Mouse (Mus musculus): Measurements from ENCODE around the gene Ticrr. TPM values are rescaled to one million over a fixed set of nuclear protein-coding genes. Genes with fewer than 3 reads are reported as not detected.

Ticrr gene
- 2.2 and 2.6 TPM in 2 replicates for polyA plus RNA-seq (2015; fragmentation: Nextera tagmentation; extraction: Ambion mirVana)

DNA sequence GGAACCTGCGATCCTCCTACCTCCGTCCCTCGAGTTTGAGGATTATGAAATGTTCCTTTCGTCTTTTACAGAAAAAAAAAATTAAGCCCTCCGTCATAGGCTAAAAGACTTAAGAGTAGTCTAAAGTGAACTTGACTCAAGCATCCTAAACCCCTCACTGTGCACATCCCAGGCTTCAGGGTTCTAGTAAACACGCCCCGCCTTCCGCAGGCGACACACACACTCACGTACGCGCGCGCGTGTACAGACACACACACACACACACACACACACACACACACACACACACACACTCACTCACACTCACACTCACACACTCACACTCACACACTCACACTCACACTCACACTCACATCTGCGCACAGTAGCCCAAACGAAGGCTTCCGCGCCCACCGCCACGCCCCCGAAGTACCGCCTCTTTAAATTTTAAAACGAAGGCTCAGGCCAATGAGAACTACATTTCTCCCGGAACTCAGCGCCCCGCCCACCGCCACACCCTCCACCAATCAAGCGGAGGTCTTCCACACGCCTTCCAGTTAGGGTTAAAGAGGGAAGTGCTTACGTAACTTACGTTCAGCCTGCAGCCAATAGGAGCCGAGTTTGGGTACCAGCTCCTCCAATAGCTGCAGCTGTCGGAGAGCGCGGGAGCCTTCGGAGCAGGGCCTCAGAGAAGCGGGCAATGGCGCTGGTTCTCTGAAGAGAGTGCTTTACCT is at the start of gene Ticrr:
Gene Ticrr, plus strand, starts transcription at position 619 of the 713 bp plus-strand sequence.
- Histone ChIP-seq H3K4me2 (peak within 1 kb of the TSS; percentile 99), H3K36me3 (no peaks in the 10 kb centered on the region), H3K4me1 (replicated peaks) (peaks cover 34% of the 10 kb centered on the region), H3K27me3 (0 out of 2 replicates have a peak, but pooled peaks cover 4% of the 10 kb centered on the region), H3K9ac (peak within 1 kb of the TSS; percentile 74), H3K27ac (no peak within 1 kb of the TSS), H3K4me3 (peak within 1 kb of the TSS; percentile 72), H3K9me3 (no peaks in the 10 kb centered on the region)
- peak; percentile 100 for ATAC-seq (ENCODE audit: low FRiP score)
- 1% methylated on average over 39 of the region's 39 CpGs for WGBS

DNA sequence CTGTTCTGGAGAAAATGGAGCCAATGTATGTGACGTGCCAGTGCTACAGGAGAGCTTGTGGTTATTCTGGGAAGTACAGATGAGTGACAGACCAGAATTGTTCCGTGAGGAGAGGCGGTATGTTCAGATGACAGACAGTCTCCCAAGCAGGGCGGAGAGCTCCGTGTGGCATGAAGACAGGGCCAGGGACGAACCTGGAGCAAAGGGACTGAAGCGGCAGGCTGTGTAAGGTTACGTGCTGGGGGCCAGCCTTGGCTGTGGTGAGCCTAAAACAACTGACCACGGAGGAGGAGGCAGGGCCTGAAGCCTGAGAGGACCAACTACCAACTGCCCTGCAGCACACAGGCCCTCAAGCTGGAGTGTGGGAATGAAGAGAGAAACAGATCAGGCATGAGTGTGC is 48.1 kb upstream of the Ticrr start:
- peaks cover 55% of the 10 kb centered on the region for H3K27me3 ChIP-seq
- H3K9ac ChIP-seq, result no peak overlapping the region; the same call in 1 of the 2 replicates
- peak overlapping the region; percentile 66 for H3K27ac ChIP-seq
- no peaks in the 10 kb centered on the region for H3K9me3 ChIP-seq
- H3K4me1 ChIP-seq (replicated peaks), result peaks cover 33% of the 10 kb centered on the region
- no peaks in the 10 kb centered on the region for H3K36me3 ChIP-seq
- H3K4me3 ChIP-seq, result no peak overlapping the region
- H3K4me2 ChIP-seq, result no peak overlapping the region
- WGBS, result 61% methylated on average over 9 of the region's 9 CpGs
- ATAC-seq (ENCODE audit: low FRiP score), result 0 out of 2 replicates have a peak, but pooled peaks have one; percentile 5

DNA sequence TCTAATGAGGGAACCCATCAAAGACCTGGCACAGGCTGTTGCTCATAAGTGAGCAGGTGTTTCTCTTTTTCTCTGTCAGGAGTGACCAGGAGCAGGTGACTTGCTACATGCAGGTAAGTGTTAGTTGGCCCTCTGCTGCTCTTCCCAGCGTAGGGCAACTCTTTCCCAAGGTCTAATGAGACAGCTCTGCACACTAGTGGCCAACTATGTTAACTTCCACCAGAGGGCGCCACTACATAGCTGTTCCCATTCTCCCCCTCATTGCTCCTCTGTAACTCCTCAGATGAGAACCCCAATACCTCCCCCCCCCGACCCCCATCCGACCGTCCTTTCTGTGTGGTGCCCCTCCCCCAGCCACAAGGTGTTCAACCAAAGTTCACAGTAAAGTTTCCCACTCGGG is 47.2 kb upstream of the Ticrr start:
- H3K27ac ChIP-seq, result no peak overlapping the region
- 16% methylated on average over 6 of the region's 6 CpGs for WGBS
- no peaks in the 10 kb centered on the region for H3K9me3 ChIP-seq
- no peak overlapping the region for H3K4me2 ChIP-seq
- peaks cover 63% of the 10 kb centered on the region for H3K27me3 ChIP-seq
- ATAC-seq (ENCODE audit: low FRiP score), result no peak
- H3K36me3 ChIP-seq, result no peaks in the 10 kb centered on the region
- peaks cover 32% of the 10 kb centered on the region for H3K4me1 ChIP-seq (replicated peaks)
- no peak overlapping the region for H3K4me3 ChIP-seq
- no peak overlapping the region for H3K9ac ChIP-seq

DNA sequence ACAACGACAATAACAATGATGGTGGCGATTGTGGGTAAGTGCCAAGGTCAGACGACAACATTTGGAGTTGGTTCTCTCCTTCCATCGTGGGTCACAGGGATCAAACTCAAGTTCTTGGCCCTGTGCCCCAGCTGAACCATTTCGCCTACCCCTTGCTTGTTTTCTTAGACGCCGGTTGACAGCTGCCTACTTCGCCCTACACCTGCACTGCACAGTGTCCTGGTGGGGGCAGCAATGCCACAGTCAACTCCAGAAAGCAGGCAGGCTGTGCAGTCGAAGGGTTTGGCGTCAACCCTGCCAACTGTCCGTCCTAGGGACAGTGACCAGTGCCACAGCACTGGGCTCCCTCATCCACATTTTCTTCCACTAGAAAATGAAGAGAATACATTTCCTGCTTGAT is 46.7 kb upstream of the Ticrr start:
- WGBS, result 67% methylated on average over 11 of the region's 11 CpGs
- H3K27me3 ChIP-seq, result peaks cover 63% of the 10 kb centered on the region
- no peak overlapping the region for H3K4me2 ChIP-seq
- H3K9ac ChIP-seq, result no peak overlapping the region
- H3K27ac ChIP-seq, result no peak overlapping the region
- H3K4me3 ChIP-seq, result no peak overlapping the region
- ATAC-seq (ENCODE audit: low FRiP score), result no peak
- H3K9me3 ChIP-seq, result no peaks in the 10 kb centered on the region
- no peaks in the 10 kb centered on the region for H3K36me3 ChIP-seq
- peaks cover 29% of the 10 kb centered on the region for H3K4me1 ChIP-seq (replicated peaks)

DNA sequence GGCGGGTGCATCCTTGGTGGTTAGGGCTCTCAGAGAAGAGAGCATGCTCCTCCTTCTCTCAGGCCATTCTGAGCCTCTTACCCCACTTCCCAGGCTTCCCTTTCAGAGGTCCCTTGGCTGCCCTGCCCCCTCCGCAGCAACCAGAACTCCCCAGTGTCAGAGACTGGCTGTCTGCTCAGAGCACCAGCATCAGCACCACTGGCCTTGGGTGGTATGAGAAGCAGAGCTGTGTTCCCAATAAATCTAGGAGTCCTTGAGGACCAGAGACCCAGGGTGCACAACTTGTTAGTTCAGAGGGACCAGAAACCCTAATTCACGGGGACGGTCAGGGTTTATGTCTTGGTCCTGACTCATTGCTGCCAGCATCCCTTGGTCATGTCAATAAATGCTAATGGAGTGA is 45.0 kb upstream of the Ticrr start:
- Histone ChIP-seq H3K4me3 (no peak overlapping the region), H3K27ac (no peak overlapping the region), H3K4me1 (replicated peaks) (peaks cover 22% of the 10 kb centered on the region), H3K27me3 (peaks cover 68% of the 10 kb centered on the region), H3K9me3 (no peaks in the 10 kb centered on the region), H3K9ac (no peak overlapping the region), H3K4me2 (no peak overlapping the region), H3K36me3 (no peaks in the 10 kb centered on the region)
- 81% methylated on average over 4 of the region's 4 CpGs for WGBS
- ATAC-seq (ENCODE audit: low FRiP score), result no peak

DNA sequence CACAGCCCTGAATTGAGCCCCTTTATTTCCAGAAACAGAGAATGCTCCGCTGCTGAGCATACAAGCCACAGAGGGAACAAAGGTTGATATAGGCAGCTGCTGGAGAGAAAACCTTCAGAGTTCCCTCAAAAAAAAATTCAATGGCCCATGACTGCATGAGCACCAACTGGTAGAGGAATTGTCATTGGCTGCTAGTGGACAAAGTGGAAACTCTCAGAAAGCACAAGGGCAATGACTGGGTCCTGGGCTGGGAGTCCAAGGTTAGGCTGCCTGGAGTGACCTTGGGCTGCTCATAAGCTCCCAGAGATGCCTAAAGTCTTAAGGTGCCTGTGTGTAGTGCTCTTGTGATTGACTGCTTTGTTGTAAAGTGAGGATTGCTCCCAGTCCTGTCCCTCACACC is 44.1 kb upstream of the Ticrr start:
- no peaks in the 10 kb centered on the region for H3K9me3 ChIP-seq
- WGBS, result 51% methylated on average over 1 of the region's 1 CpGs
- H3K4me1 ChIP-seq (replicated peaks), result peaks cover 22% of the 10 kb centered on the region
- H3K4me3 ChIP-seq, result no peak overlapping the region
- H3K4me2 ChIP-seq, result no peak overlapping the region
- H3K9ac ChIP-seq, result no peak overlapping the region
- no peak for ATAC-seq (ENCODE audit: low FRiP score)
- H3K27ac ChIP-seq, result no peak overlapping the region
- no peaks in the 10 kb centered on the region for H3K36me3 ChIP-seq
- peaks cover 68% of the 10 kb centered on the region for H3K27me3 ChIP-seq

DNA sequence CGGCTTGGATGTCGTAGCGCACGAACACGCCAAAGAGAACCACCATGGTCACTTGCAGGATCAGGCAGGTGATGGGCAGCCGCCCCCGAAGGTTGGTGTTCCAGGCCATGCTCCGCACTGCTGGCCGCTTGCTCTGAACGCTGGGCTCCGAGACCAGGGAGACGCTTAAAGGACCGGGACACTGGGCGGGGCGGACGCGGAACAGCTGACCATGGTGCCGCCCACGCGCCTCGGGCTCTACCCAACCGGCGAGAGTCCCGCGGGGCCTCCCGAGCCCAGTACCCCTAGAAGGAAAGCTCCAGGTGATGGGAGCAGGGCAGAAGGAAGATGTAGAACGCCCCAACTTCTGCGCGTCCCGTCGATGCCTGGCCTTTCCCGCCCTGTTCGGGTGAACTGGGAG is 42.6 kb upstream of the Ticrr start, which contains the start of gene Rhcg:
Gene Rhcg, minus strand, starts transcription at position 240 of the 400 bp plus-strand sequence.
- H3K27ac ChIP-seq, result no peak within 1 kb of the TSS
- H3K4me3 ChIP-seq, result peak within 1 kb of the TSS; percentile 27
- no peak for ATAC-seq (ENCODE audit: low FRiP score)
- peak within 1 kb of the TSS; percentile 43; the same call in 1 of the 2 replicates for H3K9ac ChIP-seq
- peak within 1 kb of the TSS; percentile 44 for H3K4me2 ChIP-seq
- peaks cover 58% of the 10 kb centered on the region for H3K27me3 ChIP-seq
- no peaks in the 10 kb centered on the region for H3K9me3 ChIP-seq
- H3K36me3 ChIP-seq, result no peaks in the 10 kb centered on the region
- peaks cover 12% of the 10 kb centered on the region for H3K4me1 ChIP-seq (replicated peaks)
- WGBS, result 8% methylated on average over 33 of the region's 33 CpGs

DNA sequence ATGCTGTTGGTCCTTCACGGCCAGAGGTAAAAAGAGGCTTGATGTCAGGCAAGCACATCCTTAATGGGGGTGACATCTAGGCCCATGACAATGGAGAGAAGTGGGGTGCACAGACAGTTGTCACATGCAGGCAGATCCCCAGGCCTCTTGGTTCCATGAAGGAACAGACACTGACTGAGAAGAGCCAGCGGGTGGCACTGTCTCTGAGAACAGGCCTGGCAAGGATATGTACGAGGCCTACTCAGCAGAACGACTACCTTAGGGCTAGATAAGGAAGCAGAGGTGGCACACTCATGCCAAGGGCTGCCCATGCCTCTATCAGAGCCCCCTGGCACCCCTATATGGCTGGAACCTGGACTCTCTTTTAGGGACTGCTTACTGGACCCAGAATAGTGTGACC is 40.5 kb upstream of the Ticrr start:
- no peak overlapping the region for H3K9ac ChIP-seq
- WGBS, result 61% methylated on average over 4 of the region's 4 CpGs
- no peak overlapping the region for H3K27ac ChIP-seq
- H3K4me2 ChIP-seq, result no peak overlapping the region
- peaks cover 44% of the 10 kb centered on the region for H3K27me3 ChIP-seq
- ATAC-seq (ENCODE audit: low FRiP score), result no peak
- H3K36me3 ChIP-seq, result no peaks in the 10 kb centered on the region
- H3K9me3 ChIP-seq, result no peaks in the 10 kb centered on the region
- no peak overlapping the region for H3K4me3 ChIP-seq
- peaks cover 8% of the 10 kb centered on the region for H3K4me1 ChIP-seq (replicated peaks)

DNA sequence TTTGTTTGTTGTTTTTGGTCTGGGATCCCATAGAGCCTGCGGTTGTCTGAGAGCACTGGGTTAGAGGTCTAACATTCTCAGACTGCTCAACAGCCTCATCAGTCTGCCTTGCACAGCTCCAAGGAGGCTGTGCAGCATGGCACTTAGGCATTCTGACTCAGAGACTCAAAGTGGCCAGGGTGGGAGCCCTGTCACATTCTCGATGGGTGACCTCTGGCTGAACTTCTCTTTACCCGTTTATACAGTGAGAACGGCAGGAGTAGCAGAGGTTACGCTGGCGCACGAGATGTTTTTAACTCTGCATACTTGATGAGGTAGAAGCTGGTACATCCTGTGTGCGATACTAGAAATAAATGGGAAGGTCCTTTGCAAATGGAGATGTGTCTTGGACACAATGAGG is 36.9 kb upstream of the Ticrr start:
- 56% methylated on average over 8 of the region's 8 CpGs for whole genome bisulfite sequencing
- no peak overlapping the region for H3K4me2 ChIP-seq
- no peaks in the 10 kb centered on the region for H3K9me3 ChIP-seq
- no peak overlapping the region for H3K4me3 ChIP-seq
- ATAC-seq (ENCODE audit: low FRiP score), result no peak
- H3K9ac ChIP-seq, result no peak overlapping the region
- peaks cover 8% of the 10 kb centered on the region for H3K27me3 ChIP-seq
- no peaks in the 10 kb centered on the region for H3K4me1 ChIP-seq (replicated peaks)
- H3K36me3 ChIP-seq, result no peaks in the 10 kb centered on the region
- no peak overlapping the region for H3K27ac ChIP-seq

DNA sequence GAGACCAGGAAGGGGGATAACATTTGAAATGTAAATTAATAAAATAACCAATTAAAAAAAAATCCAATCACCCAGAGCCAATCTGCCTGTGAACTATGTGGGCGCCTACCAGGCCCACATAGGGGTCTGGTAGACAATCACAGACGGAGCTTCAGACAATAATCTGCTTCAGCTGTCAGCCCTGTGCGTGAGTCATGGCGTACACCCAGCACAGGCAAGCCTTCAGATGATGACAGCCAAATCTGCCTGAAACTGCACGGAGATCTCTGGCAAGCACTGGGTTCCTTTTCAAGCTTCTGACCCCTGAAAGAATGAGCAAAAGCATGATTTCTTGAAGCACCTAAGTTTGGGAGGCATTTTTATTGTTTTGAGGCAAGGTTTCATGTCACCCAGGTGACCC is 33.8 kb upstream of the Ticrr start:
- H3K4me3 ChIP-seq, result no peak overlapping the region
- H3K4me1 ChIP-seq (replicated peaks), result no peaks in the 10 kb centered on the region
- no peaks in the 10 kb centered on the region for H3K9me3 ChIP-seq
- no peak overlapping the region for H3K4me2 ChIP-seq
- no peak overlapping the region for H3K27ac ChIP-seq
- no peaks in the 10 kb centered on the region for H3K27me3 ChIP-seq
- no peaks in the 10 kb centered on the region for H3K36me3 ChIP-seq
- 91% methylated on average over 5 of the region's 5 CpGs for WGBS
- no peak overlapping the region for H3K9ac ChIP-seq
- ATAC-seq (ENCODE audit: low FRiP score), result no peak

DNA sequence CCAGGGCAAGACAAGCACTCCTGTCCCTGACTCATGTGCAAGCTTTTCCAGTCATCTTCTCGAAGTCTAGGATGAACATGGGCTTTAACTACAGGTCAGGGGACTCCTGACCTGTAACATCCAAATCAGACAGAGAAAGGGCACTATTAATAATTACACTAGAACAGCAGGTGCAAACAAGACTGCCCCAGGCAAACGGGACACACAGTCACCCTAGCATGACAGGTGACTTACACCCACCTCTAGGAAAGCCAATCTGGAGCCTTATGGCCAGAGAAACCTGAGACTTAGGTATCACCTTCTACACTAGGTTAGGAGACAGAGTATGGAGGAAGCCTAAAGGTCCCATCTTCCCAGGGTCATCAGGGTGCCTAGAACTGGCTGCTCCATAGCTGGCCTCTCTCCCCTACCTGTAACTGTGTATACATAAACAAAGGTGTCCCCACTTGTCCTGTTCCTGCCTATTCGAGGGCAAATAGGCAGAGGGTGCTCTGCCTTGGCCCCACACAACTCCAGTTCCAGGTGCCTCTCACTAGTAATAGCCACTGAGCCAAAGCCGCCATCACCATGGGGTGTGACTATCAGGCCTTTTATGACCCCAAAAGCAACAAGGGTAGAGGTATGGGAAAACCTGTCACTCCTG is 31.6 kb upstream of the Ticrr start:
- Histone ChIP-seq H3K4me1 (replicated peaks) (no peaks in the 10 kb centered on the region), H3K27me3 (no peaks in the 10 kb centered on the region), H3K27ac (no peak overlapping the region), H3K9ac (no peak overlapping the region), H3K36me3 (no peaks in the 10 kb centered on the region), H3K4me3 (no peak overlapping the region), H3K4me2 (no peak overlapping the region), H3K9me3 (no peaks in the 10 kb centered on the region)
- 72% methylated on average over 4 of the region's 4 CpGs for WGBS
- ATAC-seq (ENCODE audit: low FRiP score), result no peak

DNA sequence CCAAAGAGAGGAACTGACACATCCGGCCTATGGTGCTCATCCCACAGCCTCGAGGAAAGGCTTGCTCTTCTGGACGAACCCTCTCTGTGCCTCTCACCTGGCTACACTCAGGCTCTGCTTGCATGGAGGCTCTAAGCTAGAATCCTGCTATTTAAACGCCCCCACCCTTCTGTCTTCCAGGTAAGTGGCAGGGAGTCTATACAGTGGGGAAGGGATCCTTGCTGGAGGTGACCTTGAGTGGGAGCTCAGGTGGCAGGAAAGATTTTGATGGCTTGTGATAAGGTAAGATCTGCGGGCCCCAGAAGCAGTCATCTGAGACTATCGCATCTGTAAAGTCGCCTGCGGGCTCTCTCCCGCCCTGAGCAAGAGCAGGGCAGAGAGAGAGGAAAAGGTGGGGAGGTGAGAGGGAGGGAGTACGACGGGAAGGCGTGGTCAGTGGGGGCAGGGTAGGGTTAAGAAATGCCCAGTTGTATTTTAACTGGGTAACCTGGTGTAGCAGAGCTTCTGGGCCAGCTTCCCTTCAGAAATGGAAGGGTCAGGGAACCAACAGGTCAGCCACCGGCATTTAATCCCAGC is 28.1 kb upstream of the Ticrr start:
- no peaks in the 10 kb centered on the region for H3K36me3 ChIP-seq
- no peak for ATAC-seq (ENCODE audit: low FRiP score)
- 26% methylated on average over 13 of the region's 13 CpGs for WGBS
- H3K27ac ChIP-seq, result no peak overlapping the region
- H3K9me3 ChIP-seq, result no peaks in the 10 kb centered on the region
- H3K4me1 ChIP-seq (replicated peaks), result no peaks in the 10 kb centered on the region
- 0 out of 2 replicates have a peak, but pooled peaks cover 3% of the 10 kb centered on the region for H3K27me3 ChIP-seq
- no peak overlapping the region for H3K4me3 ChIP-seq
- H3K9ac ChIP-seq, result no peak overlapping the region
- H3K4me2 ChIP-seq, result no peak overlapping the region

Data from hindbrain, embryonic 13.5 days (tissue).